Mouse (Mus musculus) mesoderm, embryonic 11.5 days (tissue): ENCODE results near the gene D630039A03Rik.

ENCODE experiments used
- DNase-seq: peaks from one replicate; pipeline ENCODE4 v3.0.0-alpha.2; 2012; ENCODE audit warnings: low read depth, low spot score

The D630039A03Rik gene

GRCm38 (mm10) chr4:57927464-57928205 lies 11.5 kb upstream of the D630039A03Rik start:
- peak; percentile 63 for DNase-seq

- no peak for DNase-seq
These were observed 8.5 kb upstream of the D630039A03Rik start for GRCm38 (mm10) chr4:57924556-57925071.

GRCm38 (mm10) chr4:57922171-57922570 lies 6.1 kb upstream of the D630039A03Rik start:
- DNase-seq, result peak; percentile 23

- no peak for DNase-seq
These were observed 4.4 kb upstream of the D630039A03Rik start for GRCm38 (mm10) chr4:57920522-57920921.

GRCm38 (mm10) chr4:57919494-57920423 lies 3.7 kb upstream of the D630039A03Rik start:
- peak; percentile 53 for DNase-seq

- no peak for DNase-seq
These were observed 614 bp upstream of the D630039A03Rik start for GRCm38 (mm10) chr4:57916711-57917110.

- DNase-seq, result no peak
These were observed 706 bp downstream of the D630039A03Rik start for GRCm38 (mm10) chr4:57915216-57915965.

- no peak for DNase-seq
These were observed 1.6 kb downstream of the D630039A03Rik start for GRCm38 (mm10) chr4:57914193-57915190.

- DNase-seq, result no peak
These were observed 3.1 kb downstream of the D630039A03Rik start for GRCm38 (mm10) chr4:57913021-57913420.

- no peak for DNase-seq
These were observed 7.2 kb downstream of the D630039A03Rik start for GRCm38 (mm10) chr4:57908860-57909259.

GRCm38 (mm10) chr4:57906708-57907107 lies 9.4 kb downstream of the D630039A03Rik start:
- no peak for DNase-seq

GRCm38 (mm10) chr4:57904638-57905037 lies 11.5 kb downstream of the D630039A03Rik start:
- no peak for DNase-seq

GRCm38 (mm10) chr4:57904211-57904610 lies 11.9 kb downstream of the D630039A03Rik start:
- DNase-seq, result peak; percentile 72

- DNase-seq, result no peak
These were observed 13.5 kb downstream of the D630039A03Rik start for GRCm38 (mm10) chr4:57902619-57903018.

- DNase-seq, result no peak
These were observed 14.9 kb downstream of the D630039A03Rik start for GRCm38 (mm10) chr4:57901210-57901609.

- DNase-seq, result no peak
These were observed 19.5 kb downstream of the D630039A03Rik start for GRCm38 (mm10) chr4:57896631-57897030.

- DNase-seq, result no peak
These were observed 20.2 kb downstream of the D630039A03Rik start for GRCm38 (mm10) chr4:57895902-57896301.

GRCm38 (mm10) chr4:57895140-57895539 lies 21.0 kb downstream of the D630039A03Rik start:
- no peak for DNase-seq

GRCm38 (mm10) chr4:57892001-57892586 lies 24.0 kb downstream of the D630039A03Rik start:
- peak; percentile 43 for DNase-seq

GRCm38 (mm10) chr4:57889773-57890172 lies 26.3 kb downstream of the D630039A03Rik start:
- DNase-seq, result no peak
